Mouse (Mus musculus): ENCODE results near the gene Msantd1. TPM values are rescaled to one million over a fixed set of nuclear protein-coding genes. Genes with fewer than 3 reads are reported as not detected.

Gene Msantd1
- polyA plus RNA-seq (2021; fragmentation: Nextera tagmentation), result 3.0 and 4.1 TPM in 2 replicates
- long read RNA-seq, experiment 1, partial matches to known transcripts, result 0 of 3 reads
- long read RNA-seq, experiment 1, other reads (novel, unspliced or antisense), result 1 of 3 reads
- long read RNA-seq, experiment 2, partial matches to known transcripts, result 0 of 1 reads
- long read RNA-seq, experiment 2, other reads (novel, unspliced or antisense), result 0 of 1 reads

GRCm38 (mm10) chr5:34907910-34908725 lies at the start of gene Msantd1:
Gene Msantd1, plus strand, starts transcription at chr5:34908012.

GRCm38 (mm10) chr5:34948861-34949760 lies 41.3 kb downstream of the Msantd1 start, which contains the start of gene Rgs12:
Gene Rgs12, plus strand, starts transcription at chr5:34949445.

Other genes starting within 250 kb of the Msantd1 start
- gene Nop14, start 247.9 kb upstream of the Msantd1 start, polyA plus RNA-seq (2021; fragmentation: Nextera tagmentation), result 11.5 and 13.8 TPM in 2 replicates
- gene Grk4, start 247.6 kb upstream of the Msantd1 start, polyA plus RNA-seq (2021; fragmentation: Nextera tagmentation), result 1.2 and 1.4 TPM in 2 replicates
- gene Htt, start 146.3 kb upstream of the Msantd1 start, polyA plus RNA-seq (2021; fragmentation: Nextera tagmentation), result 7.7 and 8.6 TPM in 2 replicates
- 12.0 and 14.0 TPM in 2 replicates for gene Rgs12, start 41.4 kb downstream of the Msantd1 start, polyA plus RNA-seq (2021; fragmentation: Nextera tagmentation)
- not detected in 2 replicates for gene Hgfac, start 133.5 kb downstream of the Msantd1 start, polyA plus RNA-seq (2021; fragmentation: Nextera tagmentation)
- 6.8 and 7.4 TPM in 2 replicates for gene Dok7, start 148.8 kb downstream of the Msantd1 start, polyA plus RNA-seq (2021; fragmentation: Nextera tagmentation)
- gene Lrpap1, start 197.8 kb downstream of the Msantd1 start, polyA plus RNA-seq (2021; fragmentation: Nextera tagmentation), result 262 and 277 TPM in 2 replicates